Mouse (Mus musculus) MEL (cell line): ENCODE measurements at regions not wholly inside any gene's neighbourhood (a gene's known extent, or its start where the extent isn't known, plus 50 kb on each side); places are given as distances from the start of the nearest gene placed in this dataset.

Experiments used
- DNase-seq: peaks from one replicate; pipeline ENCODE4 v3.0.0; 2011; ENCODE audit warnings: low read depth, low spot score
- H3K27ac ChIP-seq: 2 replicates; pipeline ENCODE4 v1.5.1; 2012; ENCODE audit warnings: low read depth, mild to moderate bottlenecking, control low read depth, low read length, moderate library complexity; ENCODE audit not compliant: control insufficient read depth
- H3K27me3 ChIP-seq, 2 experiments: fragments of 150-350 bp in 1 of 2; sonication (generic) in 1 of 2; 2 replicates each; pipeline ENCODE4 v1.6.1; 2012; ENCODE audit warnings: low read length in 2 of 2, mild to moderate bottlenecking in 2 of 2, improper control_type of control experiment in 1 of 2, moderate library complexity in 1 of 2; ENCODE audit not compliant: insufficient read depth in 2 of 2, control insufficient read depth in 1 of 2
- H3K36me3 ChIP-seq, 2 experiments: 2 replicates each; pipeline ENCODE4 v1.6.1; 2012 to 2014; ENCODE audit warnings: low read length in 2 of 2, improper control_type of control experiment in 1 of 2, inconsistent platforms in 1 of 2, mild to moderate bottlenecking in 1 of 2; ENCODE audit not compliant: insufficient read depth in 2 of 2, control insufficient read depth in 1 of 2
- H3K4me1 ChIP-seq, 2 experiments: fragments of 150-350 bp in 1 of 2; sonication (generic) in 1 of 2; 2 replicates each; pipeline ENCODE4 v1.6.1; 2012; ENCODE audit warnings: low read length in 2 of 2, improper control_type of control experiment in 1 of 2, mild to moderate bottlenecking in 1 of 2; ENCODE audit not compliant: insufficient read depth in 2 of 2, control insufficient read depth in 1 of 2
- H3K4me3 ChIP-seq, 2 experiments: fragments of 150-350 bp in 1 of 2; sonication (generic) in 1 of 2; 2 replicates each; pipeline ENCODE4 v1.5.1; 2012; ENCODE audit warnings: low read depth in 2 of 2, low read length in 2 of 2, mild to moderate bottlenecking in 2 of 2, moderate library complexity in 2 of 2, control low read depth in 1 of 2, improper control_type of control experiment in 1 of 2; ENCODE audit not compliant: control insufficient read depth in 1 of 2, insufficient read depth in 1 of 2
- H3K79me2 ChIP-seq: 2 replicates; pipeline ENCODE4 v1.6.1; 2012; ENCODE audit warnings: mild to moderate bottlenecking, low read length, moderate library complexity; ENCODE audit not compliant: control insufficient read depth, poor library complexity, insufficient read depth
- H3K9ac ChIP-seq: 2 replicates; pipeline ENCODE4 v1.6.1; 2012; ENCODE audit warnings: low read depth, mild to moderate bottlenecking, control low read depth, low read length, moderate library complexity; ENCODE audit not compliant: control insufficient read depth, poor library complexity, severe bottlenecking
- H3K9me3 ChIP-seq: fragments of 150-350 bp; sonication (generic); replicated peaks from 2 replicates; pipeline ENCODE4 v1.6.1; 2012; ENCODE audit warnings: mild to moderate bottlenecking, low read length, improper control_type of control experiment, moderate library complexity; ENCODE audit not compliant: insufficient read depth
- BHLHE40 ChIP-seq: IDR thresholded peaks from 2 replicates; pipeline ENCODE4 v1.6.1; 2012; ENCODE audit warnings: low read depth, mild to moderate bottlenecking, inconsistent platforms, low read length, improper control_type of control experiment, borderline replicate concordance
- CHD2 ChIP-seq: IDR thresholded peaks from 2 replicates; pipeline ENCODE4 v1.6.1; 2011; ENCODE audit warnings: low read length, improper control_type of control experiment
- CTCF ChIP-seq, 3 experiments: IDR thresholded peaks in 2 of 3; conservative IDR thresholded peaks in 1 of 3; 2 replicates each; pipeline ENCODE4 v1.5.1; 2011 to 2012; ENCODE audit warnings: low read length in 3 of 3, low read depth in 2 of 3, mild to moderate bottlenecking in 2 of 3, improper control_type of control experiment in 1 of 3, inconsistent platforms in 1 of 3, mixed read lengths in 1 of 3, moderate library complexity in 1 of 3; ENCODE audit not compliant: control insufficient read depth in 1 of 3, insufficient read depth in 1 of 3, poor library complexity in 1 of 3, severe bottlenecking in 1 of 3
- ELF1 ChIP-seq: IDR thresholded peaks from 2 replicates; pipeline ENCODE4 v1.6.1; 2014; ENCODE audit warnings: low read depth, mild to moderate bottlenecking, inconsistent platforms, low read length, improper control_type of control experiment, moderate library complexity
- EP300 ChIP-seq, 2 experiments: IDR thresholded peaks; 2 replicates each; pipeline ENCODE4 v1.6.1; 2011; ENCODE audit warnings: improper control_type of control experiment in 2 of 2, low read length in 2 of 2, low read depth in 1 of 2, mild to moderate bottlenecking in 1 of 2
- ETS1 ChIP-seq: IDR thresholded peaks from 2 replicates; pipeline ENCODE4 v1.6.1; 2012; ENCODE audit warnings: low read depth, mild to moderate bottlenecking, inconsistent platforms, low read length, improper control_type of control experiment, moderate library complexity
- MAFK ChIP-seq: IDR thresholded peaks from 2 replicates; pipeline ENCODE4 v1.6.1; 2011; ENCODE audit warnings: low read depth, mild to moderate bottlenecking, low read length, improper control_type of control experiment, borderline replicate concordance
- MAZ ChIP-seq: IDR thresholded peaks from 2 replicates; pipeline ENCODE4 v1.6.1; 2012; ENCODE audit warnings: low read depth, mild to moderate bottlenecking, inconsistent platforms, low read length, improper control_type of control experiment
- MEF2A ChIP-seq: IDR thresholded peaks from 2 replicates; pipeline ENCODE4 v1.6.1; 2014; ENCODE audit warnings: low read depth, mild to moderate bottlenecking, inconsistent platforms, low read length, improper control_type of control experiment; ENCODE audit not compliant: poor library complexity, insufficient replicate concordance, severe bottlenecking; ENCODE audit errors: extremely low read depth
- MYB ChIP-seq: IDR thresholded peaks from 2 replicates; pipeline ENCODE4 v1.6.1; 2011; ENCODE audit warnings: mild to moderate bottlenecking, low read depth, low read length, improper control_type of control experiment
- POLR2A ChIP-seq, 2 experiments: IDR thresholded peaks; 2 replicates each; pipeline ENCODE4 v1.6.1; 2011 to 2012; ENCODE audit warnings: low read length in 2 of 2, mild to moderate bottlenecking in 2 of 2, control low read depth in 1 of 2, improper control_type of control experiment in 1 of 2, low read depth in 1 of 2, moderate library complexity in 1 of 2; ENCODE audit not compliant: control insufficient read depth in 1 of 2, insufficient read depth in 1 of 2, poor library complexity in 1 of 2
- POLR2AphosphoS2 ChIP-seq: IDR thresholded peaks from 2 replicates; pipeline ENCODE4 v1.6.1; 2011; ENCODE audit warnings: low read length, improper control_type of control experiment
- POLR2AphosphoS5 ChIP-seq: IDR thresholded peaks from 2 replicates; pipeline ENCODE4 v1.6.1; 2012; ENCODE audit warnings: low read depth, borderline replicate concordance, mild to moderate bottlenecking, inconsistent platforms, low read length, moderate library complexity, mixed read lengths
- RAD21 ChIP-seq: IDR thresholded peaks from 2 replicates; pipeline ENCODE4 v1.6.1; 2011; ENCODE audit warnings: mild to moderate bottlenecking, low read depth, low read length, improper control_type of control experiment
- RCOR1 ChIP-seq: IDR thresholded peaks from 2 replicates; pipeline ENCODE4 v1.6.1; 2012; ENCODE audit warnings: low read depth, mild to moderate bottlenecking, inconsistent platforms, low read length, improper control_type of control experiment
- SMC3 ChIP-seq: IDR thresholded peaks from 2 replicates; pipeline ENCODE4 v1.6.1; 2011; ENCODE audit warnings: low read depth, low read length, improper control_type of control experiment
- TAL1 ChIP-seq: IDR thresholded peaks from 2 replicates; pipeline ENCODE4 v1.6.1; 2012; ENCODE audit warnings: mild to moderate bottlenecking, inconsistent platforms, low read length, moderate library complexity, mixed read lengths
- USF1 ChIP-seq: IDR thresholded peaks from 2 replicates; pipeline ENCODE4 v1.6.1; 2014; ENCODE audit warnings: low read depth, mild to moderate bottlenecking, inconsistent platforms, low read length, improper control_type of control experiment, moderate library complexity
- ZC3H11A ChIP-seq: IDR thresholded peaks from 2 replicates; pipeline ENCODE4 v1.6.1; 2012; ENCODE audit warnings: low read depth, mild to moderate bottlenecking, inconsistent platforms, low read length, improper control_type of control experiment
- ZMIZ1 ChIP-seq: IDR thresholded peaks from 2 replicates; pipeline ENCODE4 v1.6.1; 2012; ENCODE audit warnings: low read depth, mild to moderate bottlenecking, inconsistent platforms, low read length, improper control_type of control experiment, moderate library complexity
- ZNF384 ChIP-seq: IDR thresholded peaks from 2 replicates; pipeline ENCODE4 v1.6.1; 2012; ENCODE audit warnings: low read depth, mild to moderate bottlenecking, inconsistent platforms, low read length, improper control_type of control experiment

DNA sequence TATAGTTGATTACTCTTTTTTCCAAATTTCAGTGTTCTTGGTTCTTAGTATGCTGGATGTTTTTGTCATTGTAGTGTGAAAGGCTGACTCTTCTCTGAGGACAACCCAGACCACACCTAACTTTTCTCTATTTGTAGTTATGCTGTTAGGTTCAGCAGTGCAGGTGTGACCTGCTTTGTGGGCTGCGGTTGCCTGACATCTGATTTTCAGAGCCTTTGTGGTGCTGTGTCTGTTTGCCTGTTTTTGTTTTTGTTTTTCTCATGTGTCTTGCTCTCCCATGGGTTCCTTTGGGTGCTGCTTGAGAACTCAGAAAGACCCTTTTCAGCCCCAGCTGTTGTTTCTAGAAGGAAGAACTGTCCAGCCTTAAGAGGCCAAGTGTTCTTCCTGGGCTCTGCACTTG, 52.0 kb upstream of the Trpm1 start:
- no peaks in the 10 kb centered on the region for H3K79me2 ChIP-seq
- H3K27me3 ChIP-seq: no peaks in the 10 kb centered on the region
- no peaks in the 10 kb centered on the region for H3K36me3 ChIP-seq
- no peak for DNase-seq
- H3K9ac ChIP-seq: no peak overlapping the region
- no peak overlapping the region for H3K27ac ChIP-seq
- H3K4me1 ChIP-seq: no peaks in the 10 kb centered on the region
- H3K4me3 ChIP-seq: no peak overlapping the region
- no peaks in the 10 kb centered on the region for H3K9me3 ChIP-seq
- no peak for TF ChIP-seq RCOR1

DNA sequence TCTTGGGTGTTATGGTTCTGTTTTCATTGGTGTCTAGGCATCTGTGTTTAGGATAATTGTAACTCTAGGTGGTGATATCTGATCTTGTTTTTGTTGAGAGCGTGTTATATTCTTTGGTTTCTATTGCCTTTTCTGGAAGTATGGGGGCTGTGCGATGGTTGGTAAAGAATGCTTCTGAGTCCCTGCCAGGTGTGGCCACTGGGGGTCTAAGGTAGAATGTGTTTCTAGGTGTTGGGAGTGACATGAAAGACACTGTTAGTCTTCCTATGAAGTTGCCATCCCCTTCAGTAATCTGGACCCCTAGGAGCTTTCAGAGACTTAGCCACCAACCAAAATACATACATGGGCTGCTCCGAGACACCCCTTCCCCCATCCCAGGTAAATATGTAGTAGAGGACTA, 54.0 kb upstream of the Trpm1 start:
- Histone ChIP-seq H3K36me3 (no peaks in the 10 kb centered on the region), H3K9me3 (no peaks in the 10 kb centered on the region), H3K9ac (no peak overlapping the region), H3K79me2 (no peaks in the 10 kb centered on the region), H3K4me3 (no peak overlapping the region), H3K4me1 (no peaks in the 10 kb centered on the region), H3K27me3 (no peaks in the 10 kb centered on the region), H3K27ac (no peak overlapping the region)
- TF ChIP-seq MYB: no peak
- no peak for TF ChIP-seq CTCF (IDR thresholded peaks at IDR 0.05 in 2 of 3, conservative IDR thresholded peaks at IDR 0.05 in 1 of 3; ENCODE audit: control insufficient read depth in 1 of 3, insufficient read depth in 1 of 3, low read depth in 2 of 3, low read length in 3 of 3, poor library complexity in 1 of 3, severe bottlenecking in 1 of 3)
- no peak for TF ChIP-seq ZNF384
- TF ChIP-seq POLR2AphosphoS5: no peak
- no peak for TF ChIP-seq CHD2
- no peak for TF ChIP-seq RAD21
- TF ChIP-seq TAL1: no peak
- no peak for TF ChIP-seq BHLHE40
- no peak for TF ChIP-seq POLR2AphosphoS2
- no peak for TF ChIP-seq EP300 (IDR thresholded peaks at IDR 0.05; ENCODE audit: low read depth in 1 of 2, low read length in 2 of 2)
- TF ChIP-seq MEF2A: no peak
- no peak for TF ChIP-seq MAFK
- no peak for TF ChIP-seq ZC3H11A
- no peak for TF ChIP-seq USF1
- TF ChIP-seq MAZ: no peak
- TF ChIP-seq SMC3: no peak
- no peak for TF ChIP-seq ETS1
- no peak for TF ChIP-seq POLR2A (IDR thresholded peaks at IDR 0.05; ENCODE audit: control insufficient read depth in 1 of 2, insufficient read depth in 1 of 2, low read depth in 1 of 2, low read length in 2 of 2, poor library complexity in 1 of 2)
- TF ChIP-seq ZMIZ1: no peak
- TF ChIP-seq ELF1: no peak
- no peak for DNase-seq
